Mouse (Mus musculus) embryo, embryonic 9.5 days (tissue): ENCODE results near the gene Slc22a1.
"Not testable (repeated sequence)": the region's sequence is repeated elsewhere in the genome, so short reads cannot be mapped to it uniquely, and the experiment has no call there.

Source experiments
- DNase-seq: peaks from one replicate; pipeline ENCODE4 v3.0.0-alpha.2; 2017; ENCODE audit errors: extremely low spot score

Slc22a1 gene

GRCm38 (mm10) chr17:12684928-12685624, 9.4 kb upstream of the Slc22a1 start:
- no peak for DNase-seq

- DNase-seq: no peak
These were observed 8.8 kb upstream of the Slc22a1 start for GRCm38 (mm10) chr17:12684412-12684811.

GRCm38 (mm10) chr17:12683582-12683981, 8.0 kb upstream of the Slc22a1 start:
- no peak for DNase-seq

GRCm38 (mm10) chr17:12678261-12678660, 2.6 kb upstream of the Slc22a1 start:
- DNase-seq: no peak

- DNase-seq: no peak
These were observed 1.5 kb upstream of the Slc22a1 start for GRCm38 (mm10) chr17:12677139-12677538.

GRCm38 (mm10) chr17:12674980-12675379, 649 bp downstream of the Slc22a1 start:
- DNase-seq: not testable (repeated sequence)

GRCm38 (mm10) chr17:12673871-12674270, 1.8 kb downstream of the Slc22a1 start:
- no peak for DNase-seq

- no peak for DNase-seq
These were observed 3.3 kb downstream of the Slc22a1 start for GRCm38 (mm10) chr17:12672285-12672790.

- DNase-seq: no peak
These were observed 4.5 kb downstream of the Slc22a1 start for GRCm38 (mm10) chr17:12671029-12671605.

- no peak for DNase-seq
These were observed 6.3 kb downstream of the Slc22a1 start for GRCm38 (mm10) chr17:12669363-12669679.

- peak; percentile 58 for DNase-seq
These were observed 6.9 kb downstream of the Slc22a1 start for GRCm38 (mm10) chr17:12668478-12669362.

GRCm38 (mm10) chr17:12664156-12664555, 11.5 kb downstream of the Slc22a1 start:
- DNase-seq: no peak

- peak; percentile 58 for DNase-seq
These were observed 14.9 kb downstream of the Slc22a1 start for GRCm38 (mm10) chr17:12660572-12661260.

GRCm38 (mm10) chr17:12659233-12659632, 16.4 kb downstream of the Slc22a1 start:
- DNase-seq: no peak

- no peak for DNase-seq
These were observed 16.8 kb downstream of the Slc22a1 start for GRCm38 (mm10) chr17:12658784-12659183.

- no peak for DNase-seq
These were observed 19.8 kb downstream of the Slc22a1 start for GRCm38 (mm10) chr17:12655826-12656225.

GRCm38 (mm10) chr17:12654061-12654460, 21.6 kb downstream of the Slc22a1 start:
- DNase-seq: no peak

GRCm38 (mm10) chr17:12652604-12653003, 23.0 kb downstream of the Slc22a1 start:
- DNase-seq: no peak

- no peak for DNase-seq
These were observed 30.2 kb downstream of the Slc22a1 start for GRCm38 (mm10) chr17:12645461-12645860.

GRCm38 (mm10) chr17:12641087-12641486, 34.5 kb downstream of the Slc22a1 start:
- DNase-seq: no peak

GRCm38 (mm10) chr17:12639585-12639984, 36.0 kb downstream of the Slc22a1 start:
- DNase-seq: no peak

GRCm38 (mm10) chr17:12634814-12635213, 40.8 kb downstream of the Slc22a1 start:
- no peak for DNase-seq
